Mouse (Mus musculus): Measurements from ENCODE around the gene Pde4b.

- no peak for TF ChIP-seq POLR2A (IDR thresholded peaks at IDR 0.05; ENCODE audit: extremely low read depth, insufficient read depth, low read length)
- no peak for TF ChIP-seq CTCF (IDR thresholded peaks at IDR 0.05; ENCODE audit: low read depth, low read length)
These were observed 408.1 kb downstream of the Pde4b start for GRCm38 (mm10) chr4:102495474-102495873.
